Mouse (Mus musculus): ENCODE data around the gene Bbs9. TPM values are rescaled to one million over a fixed set of nuclear protein-coding genes. Genes with fewer than 3 reads are reported as not detected.

Bbs9 gene
- total RNA-seq, 2 experiments from 2014 or later = 18.9 to 20.8 TPM

DNA sequence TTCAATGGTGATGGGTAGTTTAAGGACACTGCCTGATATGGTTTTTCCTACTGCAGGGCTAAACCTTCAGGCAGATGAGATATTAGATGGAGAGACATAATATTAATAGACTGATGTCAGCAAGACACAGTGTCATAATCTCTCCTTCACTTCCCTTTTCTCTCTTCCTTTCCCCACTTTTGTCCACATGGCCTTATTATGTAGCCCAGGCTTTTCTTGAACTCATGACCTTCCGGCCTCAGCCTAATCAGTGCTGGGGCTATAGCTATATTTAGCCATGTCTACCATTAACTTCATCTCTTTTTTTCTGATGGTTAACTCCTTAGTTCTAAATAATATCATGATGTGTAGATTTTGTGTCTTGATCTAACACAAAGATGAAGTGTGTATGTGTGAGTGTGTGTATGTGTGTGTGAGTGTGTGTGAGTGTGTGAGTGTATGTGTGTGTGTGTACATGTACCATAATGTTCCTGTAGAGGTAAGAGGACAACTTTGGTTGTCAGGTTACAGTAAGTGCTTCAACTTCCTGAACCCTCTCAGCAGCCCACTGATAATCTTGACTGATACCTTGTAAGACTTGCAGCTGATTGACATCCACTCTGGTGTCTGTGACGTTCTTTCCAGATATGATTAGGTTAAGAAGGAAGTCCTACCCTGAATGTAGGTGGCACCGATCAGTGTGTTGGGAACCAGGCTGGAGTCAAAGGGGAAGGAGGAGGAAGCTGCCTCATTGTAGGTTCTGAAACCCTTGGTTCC is 55.4 kb downstream of the Bbs9 start:
- no peak for ATAC-seq (replicated peaks; ENCODE audit: poor library complexity)

DNA sequence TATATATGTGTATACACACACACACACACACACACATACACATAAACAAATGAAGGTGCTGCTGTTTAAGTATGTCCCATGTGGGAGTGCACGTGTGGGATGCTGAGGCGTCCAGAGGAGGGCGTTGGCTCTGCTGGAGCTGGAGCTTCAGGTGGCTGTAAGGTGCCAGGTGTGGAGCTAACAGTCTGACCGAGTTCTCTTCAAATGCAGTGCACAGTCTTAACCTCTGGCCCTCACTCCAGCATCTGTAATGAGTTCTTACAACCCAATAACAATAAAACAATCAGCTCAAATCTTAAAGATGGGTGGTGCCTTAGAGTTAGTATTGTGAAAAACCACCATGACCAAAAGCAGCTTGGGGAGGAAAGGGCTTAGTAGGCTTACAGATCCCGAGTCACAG is 56.6 kb downstream of the Bbs9 start:
- ATAC-seq (replicated peaks; ENCODE audit: poor library complexity) = no peak

DNA sequence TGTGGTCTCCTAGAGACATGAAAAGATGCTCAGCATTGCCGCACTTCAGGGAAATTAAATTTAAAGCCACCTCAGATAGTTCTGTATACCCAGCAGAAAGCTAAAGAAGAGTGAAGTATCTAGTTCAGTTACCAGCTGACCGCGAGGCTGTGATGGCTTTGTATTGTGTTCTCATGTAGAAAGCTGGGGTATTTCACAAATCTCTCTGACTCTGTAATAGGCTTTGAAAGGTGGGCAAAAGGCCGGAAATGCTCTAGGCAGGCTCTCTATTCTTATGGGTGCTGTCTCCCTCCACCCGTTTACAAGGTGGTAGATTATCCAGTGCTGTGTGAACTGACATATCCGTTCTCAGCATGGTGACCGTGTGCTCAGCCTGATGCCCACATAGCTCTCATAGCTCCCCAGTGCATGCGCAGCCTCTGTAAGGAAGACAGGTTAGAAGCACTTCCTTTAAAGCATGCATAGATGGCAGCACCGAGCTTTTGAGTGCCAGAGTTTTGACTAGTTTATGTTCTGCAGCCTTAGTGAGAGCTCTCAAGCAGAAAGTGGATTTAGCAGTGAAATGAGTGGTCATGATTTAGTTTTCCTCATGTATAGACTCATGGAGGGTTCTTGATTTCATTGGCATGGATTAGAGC is 57.4 kb downstream of the Bbs9 start:
- ATAC-seq (replicated peaks; ENCODE audit: poor library complexity) = peak; percentile 90

DNA sequence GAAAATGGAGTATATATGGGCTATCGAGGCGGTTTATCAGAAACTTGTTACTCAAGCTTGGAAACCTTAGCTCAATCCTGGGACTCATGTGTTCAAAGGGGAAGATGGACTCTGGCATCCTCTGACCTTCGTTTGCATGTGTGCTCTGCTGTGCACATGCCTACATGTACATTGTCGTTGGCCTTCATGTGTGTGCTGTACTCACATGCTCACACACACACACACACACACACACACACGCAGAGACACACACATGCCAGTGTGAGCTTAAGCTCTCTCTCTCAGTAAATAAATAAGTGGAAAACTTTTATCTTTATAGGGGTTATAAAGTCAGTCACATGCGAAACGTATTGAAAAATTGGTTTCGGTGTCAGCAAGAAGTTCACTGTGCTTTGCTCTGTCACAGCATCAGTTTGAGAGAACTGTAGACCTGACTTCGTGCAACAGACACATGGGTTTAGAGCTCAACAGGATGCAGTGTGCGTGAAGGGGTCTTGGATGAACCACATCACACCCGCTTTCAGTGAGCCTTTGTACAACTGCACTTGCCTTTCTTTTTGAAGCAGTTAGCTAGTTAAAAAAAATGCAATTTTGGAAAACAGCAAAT is 62.4 kb downstream of the Bbs9 start:
- no peak for ATAC-seq (replicated peaks; ENCODE audit: poor library complexity)

DNA sequence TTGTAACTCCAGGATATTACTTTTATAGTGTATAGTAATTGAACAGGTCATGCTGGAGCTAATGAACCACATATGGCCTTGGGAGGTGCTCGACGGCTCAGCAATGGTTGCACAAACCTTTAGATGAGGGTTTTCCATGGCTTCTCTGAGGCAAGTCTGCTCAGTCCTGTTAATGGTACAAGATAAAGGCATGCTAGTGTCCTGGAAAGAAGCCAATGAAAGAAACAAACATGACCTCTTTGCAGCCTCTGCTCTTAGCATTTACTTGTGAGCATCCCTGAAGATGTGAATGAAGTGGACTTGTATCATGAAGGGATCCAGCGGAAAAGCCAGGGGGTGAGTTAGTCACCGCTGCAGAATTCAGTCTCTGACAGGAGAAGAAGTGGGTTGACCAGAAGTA is 64.0 kb downstream of the Bbs9 start:
- ATAC-seq (replicated peaks; ENCODE audit: poor library complexity) = no peak

DNA sequence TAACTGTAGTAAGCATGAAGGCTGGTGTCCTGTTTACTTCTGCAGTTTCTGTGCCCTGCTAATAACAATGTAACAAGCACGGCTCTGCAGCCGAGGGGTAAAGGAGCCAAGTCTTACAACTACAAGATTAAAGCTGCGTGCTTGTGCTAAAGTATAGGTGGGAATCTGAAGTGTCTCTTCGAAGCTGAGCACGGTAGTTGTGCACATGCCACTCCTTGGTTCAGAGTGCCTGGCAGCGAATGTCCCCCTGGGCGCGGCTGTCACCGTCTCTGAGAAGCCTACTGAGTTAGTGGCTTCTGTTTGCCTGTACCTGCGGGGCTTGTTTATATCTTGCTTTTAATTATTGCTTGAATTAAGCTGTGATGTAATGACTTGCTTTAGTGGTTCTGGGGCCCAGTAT is 65.6 kb downstream of the Bbs9 start:
- no peak for ATAC-seq (replicated peaks; ENCODE audit: poor library complexity)

DNA sequence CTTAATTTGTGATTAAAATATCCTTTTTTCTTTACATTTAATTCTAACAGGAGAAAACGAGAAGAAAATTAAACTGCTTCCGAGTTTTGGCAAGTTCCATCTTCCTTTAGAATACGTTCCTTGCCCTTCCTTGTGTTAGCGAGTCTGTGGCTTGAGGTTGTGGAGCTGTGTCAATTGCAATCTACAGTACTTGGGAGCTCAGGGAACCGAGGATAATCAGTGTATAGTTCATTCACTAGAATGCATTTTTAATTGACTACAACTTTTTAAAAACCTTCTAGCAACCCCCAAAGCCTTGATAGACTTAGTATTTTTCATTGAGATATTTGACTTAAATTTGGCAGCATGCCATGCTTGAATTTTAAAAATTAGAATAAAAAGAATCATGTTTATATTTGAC is 68.0 kb downstream of the Bbs9 start:
- no peak for ATAC-seq (replicated peaks; ENCODE audit: poor library complexity)

DNA sequence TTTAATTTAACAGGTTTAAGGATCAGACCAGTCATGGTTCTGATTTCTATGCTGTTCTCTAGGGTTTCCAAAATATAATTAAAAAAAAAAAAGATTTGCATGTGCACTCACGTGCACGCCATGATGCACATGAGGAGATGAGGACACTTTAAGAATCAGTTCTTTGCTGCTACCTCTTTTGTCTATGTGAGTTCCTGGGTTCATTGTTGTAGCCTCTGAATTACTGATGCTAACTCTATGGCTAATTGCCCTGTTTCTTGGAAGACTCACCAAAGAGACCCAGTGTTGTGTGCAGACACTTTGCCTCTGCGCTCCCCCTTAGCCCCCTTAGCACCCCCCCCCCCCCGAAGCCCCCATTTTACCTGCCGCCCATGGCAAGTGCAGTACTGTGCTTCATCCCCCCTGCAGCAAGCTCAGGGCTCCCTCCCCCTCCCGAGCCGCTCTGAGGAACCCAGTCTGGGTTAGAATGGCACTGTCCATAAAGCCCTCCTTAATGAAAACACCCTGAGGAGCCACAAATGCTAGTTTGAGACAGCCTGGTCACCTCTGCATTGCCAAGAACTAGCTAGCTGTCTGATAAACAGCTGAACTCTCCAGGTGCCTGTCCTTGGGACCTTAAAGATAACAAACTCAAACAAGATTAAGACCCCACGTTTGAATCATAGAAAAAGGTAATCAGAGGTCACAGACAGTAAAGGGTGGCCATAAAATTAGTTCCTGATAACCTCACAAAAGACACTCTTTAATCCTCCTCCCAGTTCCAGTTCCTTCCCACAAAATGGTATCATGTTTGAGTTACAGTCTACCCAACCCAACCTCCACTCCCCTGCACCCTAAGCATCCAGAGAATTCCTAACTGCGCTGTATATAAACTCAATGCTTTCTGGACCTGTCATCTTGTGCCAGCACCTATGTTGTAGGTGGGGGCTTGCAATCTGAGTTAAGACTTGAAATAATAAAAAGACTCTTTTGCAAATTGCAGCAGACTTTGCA is 69.1 kb downstream of the Bbs9 start:
- 0 out of 2 replicates have a peak, but pooled peaks have one; percentile 17 for ATAC-seq (replicated peaks; ENCODE audit: poor library complexity)

DNA sequence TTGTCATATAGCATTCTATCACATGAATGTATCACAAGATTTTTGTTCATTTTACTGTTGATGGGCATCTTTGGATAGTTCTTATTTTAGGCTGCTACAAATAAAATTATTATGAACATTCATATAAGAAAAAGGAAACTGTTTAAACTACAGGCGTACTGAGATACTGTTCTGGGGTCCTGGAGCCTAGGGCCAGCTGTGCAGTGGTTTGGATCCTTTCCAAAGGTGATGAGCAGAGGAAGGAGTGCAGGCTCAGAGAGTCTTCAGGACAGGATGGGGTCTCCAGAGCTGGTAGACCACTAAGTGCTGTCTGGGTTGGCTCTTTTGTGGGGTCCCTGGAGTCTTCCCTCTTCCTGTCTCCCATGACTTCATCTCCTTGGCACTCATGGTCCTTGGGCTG is 75.8 kb downstream of the Bbs9 start:
- 0 out of 2 replicates have a peak, but pooled peaks have one; percentile 29 for ATAC-seq (replicated peaks; ENCODE audit: poor library complexity)

DNA sequence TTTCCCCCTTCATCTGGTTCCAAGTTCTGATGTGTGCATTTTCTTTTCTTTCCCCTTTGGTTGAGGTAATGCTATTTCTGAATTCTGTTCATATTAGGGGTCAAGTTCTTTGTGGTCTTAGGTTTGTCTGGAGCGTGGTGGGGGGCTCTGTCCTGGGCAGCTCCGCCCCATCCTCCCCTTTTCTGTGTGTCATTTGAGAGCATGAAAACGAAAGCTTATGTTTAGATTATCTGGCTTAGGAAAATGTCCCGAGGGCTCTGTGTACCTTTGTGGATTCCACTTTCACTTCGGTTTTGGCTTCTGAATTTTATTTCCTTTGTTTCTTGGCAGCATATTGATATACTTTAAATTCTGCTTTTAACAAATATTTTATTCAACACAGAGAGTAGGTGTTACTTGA is 80.6 kb downstream of the Bbs9 start:
- no peak for ATAC-seq (replicated peaks; ENCODE audit: poor library complexity)

DNA sequence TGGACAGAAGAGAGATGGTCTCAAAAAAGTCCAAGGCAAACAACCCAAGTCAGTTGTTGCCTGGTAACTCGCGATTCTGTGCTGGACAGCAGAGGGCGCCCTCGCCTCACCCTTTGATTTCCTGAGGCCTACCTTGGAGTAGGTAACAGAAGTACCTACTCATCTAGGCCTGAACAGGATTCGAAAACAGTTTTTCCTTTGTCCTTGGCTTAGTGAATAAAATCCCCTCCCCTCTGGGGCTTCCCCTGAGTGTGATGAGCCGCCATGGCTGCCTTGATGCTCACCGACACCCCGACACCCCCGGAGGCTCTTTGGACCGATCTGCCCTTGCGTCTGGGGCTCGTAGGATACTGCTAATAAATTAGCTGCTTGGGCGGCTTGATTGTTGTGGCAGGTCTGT is 82.0 kb downstream of the Bbs9 start:
- peak; percentile 85 for ATAC-seq (replicated peaks; ENCODE audit: poor library complexity)

DNA sequence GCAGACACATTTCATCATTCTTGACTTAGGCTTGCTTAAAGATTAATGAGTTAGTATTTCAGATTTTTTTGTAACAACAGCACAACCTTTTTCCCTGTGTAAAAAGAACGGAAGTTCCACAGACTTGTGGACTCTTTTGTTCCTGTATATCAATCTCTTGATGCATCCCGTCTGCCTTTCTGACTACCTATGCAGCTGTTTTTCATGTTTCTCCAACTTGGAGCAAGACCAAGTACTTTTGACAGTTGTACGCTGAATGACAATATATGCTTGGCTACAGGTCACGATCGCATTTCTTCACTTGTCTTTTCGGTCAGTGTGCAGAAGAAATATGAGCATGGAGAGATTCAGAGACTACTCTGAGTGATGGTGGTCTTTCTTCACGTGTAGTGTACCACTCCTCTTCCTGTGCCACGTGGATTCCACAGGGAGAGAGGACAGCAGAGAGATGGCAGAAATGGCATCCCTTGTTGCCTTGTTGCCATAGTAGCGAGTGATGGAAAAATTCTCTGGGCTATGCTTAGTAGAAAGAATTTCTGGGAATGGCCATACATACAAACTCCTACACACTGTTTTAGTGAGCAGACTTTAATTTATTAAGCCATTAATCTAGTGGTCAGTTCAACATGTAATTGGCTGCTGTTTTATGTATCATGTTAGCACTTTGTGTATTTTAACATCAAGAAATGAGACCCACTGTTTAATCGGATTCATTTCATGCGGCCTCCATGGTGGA is 88.3 kb downstream of the Bbs9 start:
- no peak for ATAC-seq (replicated peaks; ENCODE audit: poor library complexity)

DNA sequence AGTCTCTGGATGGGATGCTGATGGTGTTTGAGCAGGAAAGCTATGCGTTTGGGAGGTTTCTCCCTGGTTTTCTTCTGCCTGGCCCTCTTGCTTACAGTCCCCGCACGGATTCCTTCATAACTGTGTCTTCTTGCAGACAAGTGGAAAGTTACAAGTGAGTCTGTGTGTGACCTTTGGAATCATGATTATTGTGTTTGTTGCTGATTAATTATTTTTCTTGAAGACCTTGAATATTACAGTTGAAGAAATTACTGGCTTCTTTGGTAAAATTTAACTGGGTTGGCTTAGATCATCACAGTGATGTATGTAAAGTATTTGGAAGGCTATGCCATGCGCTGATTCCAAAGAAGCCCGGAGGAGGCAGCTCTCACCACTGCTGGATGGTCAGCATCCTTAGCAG is 92.2 kb downstream of the Bbs9 start:
- no peak for ATAC-seq (replicated peaks; ENCODE audit: poor library complexity)

DNA sequence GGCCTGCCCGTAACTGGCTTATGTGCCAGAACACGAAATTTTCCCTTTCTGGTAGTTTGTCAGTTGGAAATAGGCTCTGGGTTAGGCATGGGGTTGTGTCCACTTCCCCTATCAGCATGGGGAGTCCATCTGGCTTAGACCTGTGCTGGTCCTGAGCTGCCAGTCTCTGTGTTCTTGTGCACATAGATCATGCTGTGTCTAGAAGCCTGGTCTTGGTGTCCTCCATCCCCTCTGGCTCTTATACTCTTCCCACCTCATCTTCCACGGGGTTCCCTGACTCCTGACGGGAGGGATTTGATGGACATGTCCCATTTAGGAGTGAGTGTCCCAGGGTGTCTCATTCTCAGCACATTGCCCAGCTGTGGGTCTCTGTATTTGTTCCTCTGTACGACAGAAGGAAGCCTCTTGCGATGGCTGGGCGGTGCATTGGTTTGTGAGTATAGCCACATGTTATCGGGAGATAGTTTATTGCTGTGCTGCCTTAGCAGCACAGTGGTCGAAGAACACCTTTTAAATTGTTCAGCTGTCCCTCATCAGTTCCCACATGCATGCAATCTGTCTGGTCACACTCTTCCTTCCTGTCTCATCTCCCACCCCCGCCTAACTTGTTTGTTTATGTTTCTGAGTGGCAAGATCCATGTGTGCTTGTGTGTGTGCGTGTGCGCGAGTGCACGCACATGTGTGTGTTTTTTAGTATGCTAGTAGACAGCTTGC is 101.1 kb downstream of the Bbs9 start:
- ATAC-seq (replicated peaks; ENCODE audit: poor library complexity) = no peak

DNA sequence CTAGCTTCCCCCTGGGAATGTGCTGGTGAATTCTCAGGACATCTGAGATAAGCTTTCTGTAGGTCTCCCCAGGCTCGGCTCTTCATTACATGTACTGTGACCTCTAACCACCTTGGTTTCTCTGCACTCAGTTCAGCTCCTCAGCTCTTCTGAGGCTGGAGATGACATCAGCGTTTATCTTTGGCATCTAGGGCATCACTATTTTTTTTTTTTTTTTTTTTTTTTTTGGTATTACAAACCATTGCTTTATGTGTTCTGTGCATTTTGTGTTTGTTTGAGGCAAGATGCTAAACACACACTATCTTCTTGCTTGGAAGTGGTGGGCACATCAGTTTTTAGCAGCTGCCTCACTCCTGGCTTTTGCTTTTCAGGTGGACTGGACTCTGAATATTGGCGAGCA is 102.8 kb downstream of the Bbs9 start:
- no peak for ATAC-seq (replicated peaks; ENCODE audit: poor library complexity)

DNA sequence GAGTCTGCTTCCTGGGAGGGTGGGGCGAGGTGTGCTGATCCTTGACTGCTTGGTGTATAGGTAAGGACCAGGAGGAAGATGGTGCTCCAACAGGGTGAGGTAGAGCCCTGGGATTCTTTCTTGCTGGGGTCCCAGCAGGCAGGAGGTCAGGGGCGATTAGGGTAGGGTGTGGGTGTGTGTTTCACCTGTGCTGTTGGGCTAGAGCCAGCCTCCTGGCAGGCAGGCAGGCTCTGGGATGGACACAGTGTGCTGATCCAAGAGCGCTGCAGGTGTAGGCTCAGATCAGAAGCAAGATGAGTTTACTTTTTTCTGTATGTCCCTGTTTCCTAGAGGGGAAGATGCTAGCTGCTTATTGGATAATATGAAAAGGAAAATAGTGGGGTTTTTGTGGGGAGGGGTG is 108.7 kb downstream of the Bbs9 start:
- no peak for ATAC-seq (replicated peaks; ENCODE audit: poor library complexity)

DNA sequence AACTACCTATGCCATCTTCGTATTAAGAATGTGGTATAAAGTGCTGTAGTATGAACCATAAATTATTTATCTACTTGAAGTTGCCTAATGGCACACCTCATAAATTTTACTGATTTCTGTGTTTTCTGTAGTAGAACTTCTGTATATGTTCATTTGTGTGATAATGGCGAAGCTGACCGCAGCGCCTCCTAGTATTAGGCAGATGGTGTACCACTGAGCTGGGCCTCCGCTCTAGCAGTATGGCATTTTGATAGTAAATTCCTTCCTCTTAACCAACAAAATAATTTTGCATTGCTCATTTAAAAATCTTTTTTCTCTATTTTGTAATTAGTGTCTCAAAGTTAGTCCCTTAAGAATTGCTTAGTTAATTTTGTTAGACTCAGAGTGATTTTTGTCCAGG is 117.5 kb downstream of the Bbs9 start:
- ATAC-seq (replicated peaks; ENCODE audit: poor library complexity) = no peak

DNA sequence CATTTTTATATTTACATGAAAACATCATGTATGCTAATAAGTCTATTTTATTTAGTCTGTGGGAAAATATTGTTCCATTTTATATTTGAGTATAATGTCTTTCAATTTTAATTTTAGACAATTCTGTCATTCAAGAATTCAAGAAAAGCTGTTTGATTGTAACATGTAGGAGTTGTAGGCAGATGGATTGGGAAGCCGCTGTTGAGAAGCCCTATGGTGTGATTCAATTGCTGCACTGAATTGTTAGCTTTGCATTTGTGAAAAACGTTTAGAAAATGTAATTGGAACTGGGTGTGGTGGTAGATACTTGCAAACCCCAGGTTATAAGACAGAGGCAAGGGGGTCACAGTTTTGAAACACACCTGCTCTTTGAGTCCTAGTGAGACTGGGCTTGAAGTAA is 121.1 kb downstream of the Bbs9 start:
- no peak for ATAC-seq (replicated peaks; ENCODE audit: poor library complexity)

DNA sequence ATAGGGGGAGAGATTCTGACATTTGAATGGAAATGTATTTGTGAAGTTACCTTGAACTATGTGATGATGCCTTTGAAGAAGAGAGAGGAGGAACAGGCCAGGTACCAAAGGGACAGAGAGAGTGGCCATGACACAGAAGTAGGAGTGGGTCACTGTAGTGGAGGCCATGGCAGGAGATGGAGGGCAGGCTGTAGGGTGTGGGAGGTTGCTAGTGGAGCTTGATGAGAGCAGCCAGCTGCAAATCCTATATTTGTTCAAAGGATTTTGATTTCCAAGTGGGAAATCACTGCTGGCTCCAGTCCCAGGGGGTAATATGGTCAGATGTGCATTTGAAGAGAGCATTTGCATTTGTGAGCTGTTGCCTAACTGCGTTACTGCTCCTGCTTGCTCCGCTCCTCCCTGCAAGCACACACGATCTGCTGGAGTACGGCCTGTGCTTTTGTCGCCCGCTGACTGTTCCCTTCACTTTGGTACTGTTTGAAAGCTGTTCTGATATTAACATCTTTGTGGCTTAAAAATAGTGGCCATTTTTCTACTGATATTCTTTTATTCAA is 137.8 kb downstream of the Bbs9 start:
- ATAC-seq (replicated peaks; ENCODE audit: poor library complexity) = no peak

Measured in megakaryocyte progenitor cell, adult 5-6 weeks (primary cell).